Mouse (Mus musculus) v-Abl transformed pro-B cells (cell line): ENCODE measurements around the gene Isoc2a.
"Not testable (repeated sequence)": the region's sequence is repeated elsewhere in the genome, so short reads cannot be mapped to it uniquely, and the experiment has no call there.

Experiments used
- in situ Hi-C, 2 experiments: fragments of 400-800 bp; cut with MboI; formaldehyde crosslinking; loops; one replicate each; pipeline ENCODE4 v1.15.1; 2025; ENCODE audit not compliant: unreplicated experiment in 2 of 2

The Isoc2a gene

DNA sequence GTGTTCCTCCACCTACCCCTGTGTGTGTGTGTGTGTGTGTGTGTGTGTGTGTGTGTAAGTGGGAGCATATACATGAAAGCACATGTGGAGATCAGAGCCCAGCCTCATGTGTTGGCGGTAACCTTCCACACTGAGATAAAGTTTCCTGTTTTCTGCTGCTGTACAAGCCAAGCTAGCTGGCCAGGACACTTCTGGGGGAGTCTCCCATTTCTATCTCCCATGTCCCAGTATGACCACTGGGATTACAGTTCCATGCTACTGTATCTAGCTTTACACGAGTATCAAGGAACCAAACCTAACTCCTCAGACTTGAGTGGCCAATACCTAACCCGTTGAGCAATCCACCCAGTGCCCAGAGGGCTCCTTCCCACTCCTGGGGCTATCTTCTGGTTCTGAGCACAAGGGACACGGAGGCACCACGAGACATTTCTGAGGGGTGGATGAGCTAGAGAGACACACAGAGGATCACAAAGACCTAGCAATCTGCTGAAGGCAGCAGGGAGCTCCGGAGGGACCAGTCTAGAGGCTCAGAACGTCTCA, 13.3 kb upstream of the Isoc2a start:
- in situ Hi-C loops = loop anchor here in 1 of 2 experiments (5.0 to 10.0 kb wide), 2 partner anchors 79 to 309 kb away; no protein-coding TSS in a partner anchor

DNA sequence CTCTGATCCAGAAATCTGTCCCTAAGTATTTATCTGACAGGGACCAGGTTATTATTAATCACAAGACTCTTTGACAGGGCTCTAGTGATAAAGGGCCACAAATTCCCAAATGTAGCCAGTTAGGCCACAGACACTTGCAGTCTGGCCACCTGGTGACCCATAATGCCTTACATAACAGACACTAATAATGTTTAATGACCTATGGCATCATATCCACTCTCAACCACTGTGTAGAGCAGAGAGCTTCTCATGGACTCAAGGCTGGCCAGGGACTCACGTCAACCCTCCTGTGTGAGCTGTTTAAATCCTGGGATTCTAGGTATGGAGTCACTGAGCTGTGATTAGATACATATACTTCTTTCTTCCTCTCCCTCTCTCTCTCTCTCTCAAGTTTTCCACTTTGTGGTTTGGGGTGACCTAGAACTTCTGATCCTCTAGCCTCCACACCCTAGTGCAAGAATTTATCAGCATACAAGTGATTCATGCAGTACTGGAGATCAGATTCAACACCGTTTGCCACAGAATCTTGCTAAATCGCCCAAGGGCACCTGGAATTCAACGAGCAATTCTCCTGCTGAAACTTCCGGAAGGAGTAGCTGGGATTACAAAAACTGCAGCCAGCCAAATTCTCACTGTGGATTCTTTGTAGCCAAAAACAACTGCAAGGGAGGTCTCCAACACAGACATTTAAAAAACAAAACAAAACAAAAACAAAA, 12.7 kb upstream of the Isoc2a start:
- in situ Hi-C loops = loop anchor here in 1 of 2 experiments (5.0 to 10.0 kb wide), 2 partner anchors 78 to 309 kb away; no protein-coding TSS in a partner anchor

DNA sequence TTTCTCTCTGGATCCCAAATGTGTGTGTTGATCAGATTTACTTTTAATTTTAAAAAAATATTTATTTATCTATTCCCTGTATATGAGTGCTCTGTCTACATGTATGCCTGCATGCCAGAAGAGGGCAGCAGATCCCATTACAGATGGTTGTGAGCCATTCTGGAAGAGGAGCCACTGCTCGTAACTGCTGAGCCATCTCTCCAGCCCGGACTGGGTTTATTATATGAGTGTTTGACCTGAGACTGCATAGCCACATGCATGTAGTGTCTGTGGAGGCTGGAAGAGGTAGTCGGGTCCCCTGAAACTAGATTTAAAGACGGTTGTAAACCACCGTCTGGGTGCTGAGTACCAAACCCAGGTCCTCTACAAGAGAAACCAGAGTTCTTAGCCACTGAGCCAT, 11.9 kb upstream of the Isoc2a start:
- in situ Hi-C loops = loop anchor here (5.0 to 10.0 kb wide), 2 partner anchors 53 to 310 kb away; partner anchors contain the start of gene Ube2s (in 1 of the 2)

DNA sequence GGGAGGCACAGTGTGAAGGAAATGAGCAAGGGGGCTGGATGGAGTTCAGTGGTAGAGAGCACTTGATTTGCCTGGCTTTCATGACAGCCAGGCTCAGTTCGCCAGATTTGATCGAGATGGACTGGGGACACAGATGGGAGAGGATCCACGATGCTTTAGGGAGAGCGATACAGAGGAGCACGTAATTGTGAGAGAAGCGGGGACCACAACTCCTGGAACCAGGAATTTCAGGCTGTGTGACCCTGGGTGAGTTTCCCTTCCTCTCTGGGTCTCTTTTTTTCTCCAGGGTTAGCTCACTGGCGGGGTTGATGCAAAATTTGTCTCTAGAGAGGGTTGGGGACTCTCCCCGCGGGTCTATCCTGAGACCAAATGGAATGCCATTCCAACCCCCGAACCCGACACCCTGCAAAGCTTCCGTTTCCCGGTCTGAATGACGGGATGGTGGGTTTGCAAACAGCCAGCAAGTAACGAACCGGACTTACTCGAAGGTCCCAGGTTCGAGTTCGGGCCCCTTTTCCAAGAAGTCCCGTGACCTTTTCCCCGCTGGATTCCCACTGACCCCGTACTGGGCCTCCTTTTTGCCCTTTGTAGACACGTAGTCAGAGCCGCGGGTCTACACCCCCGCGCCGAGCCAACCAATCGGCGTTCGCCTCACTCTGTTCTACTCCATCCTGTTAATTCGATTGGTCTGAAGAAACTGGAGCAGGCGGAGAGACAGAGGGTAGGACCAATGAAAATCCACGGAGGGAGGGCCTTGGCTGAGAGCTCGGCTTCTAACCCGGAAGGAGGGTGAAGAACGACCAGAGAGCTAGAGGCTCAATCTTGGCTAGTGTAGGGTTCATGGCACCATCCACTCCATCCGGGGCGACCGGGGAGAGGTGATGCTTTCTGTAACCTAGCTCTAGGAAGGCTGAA, 11.1 kb upstream of the Isoc2a start:
- in situ Hi-C loops = loop anchor here (5.0 to 10.0 kb wide), 2 partner anchors 54 to 311 kb away; partner anchors contain the start of gene Ube2s (in 1 of the 2)

DNA sequence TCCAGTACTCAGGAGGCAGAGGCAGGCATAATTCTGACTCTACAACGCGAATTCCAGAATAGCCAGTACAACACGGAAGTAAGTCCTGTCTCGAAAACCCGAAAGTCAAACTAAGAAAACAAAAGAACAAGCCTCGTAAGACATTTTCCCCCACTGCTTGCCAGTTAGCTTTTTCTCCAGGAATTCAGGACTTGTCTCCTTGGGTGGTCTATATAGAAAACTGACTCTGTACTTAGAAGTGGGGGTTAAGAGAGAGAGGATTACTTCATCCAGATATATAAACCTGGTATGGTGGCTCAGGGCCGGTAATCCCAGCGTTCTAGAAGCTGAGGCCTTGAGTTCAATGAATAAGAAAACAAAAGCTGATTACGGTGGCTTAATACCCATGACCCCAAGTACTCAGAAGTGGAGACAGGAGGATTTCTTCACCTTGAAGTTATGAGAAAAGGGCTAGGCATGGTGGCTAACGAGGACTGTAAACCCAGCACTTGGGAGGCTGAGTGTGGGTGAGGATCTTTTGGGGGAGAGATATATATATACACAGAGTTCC, 10.2 kb upstream of the Isoc2a start:
- in situ Hi-C loops = loop anchor here (5.0 to 10.0 kb wide), 2 partner anchors 54 to 312 kb away; partner anchors contain the start of gene Ube2s (in 1 of the 2)

DNA sequence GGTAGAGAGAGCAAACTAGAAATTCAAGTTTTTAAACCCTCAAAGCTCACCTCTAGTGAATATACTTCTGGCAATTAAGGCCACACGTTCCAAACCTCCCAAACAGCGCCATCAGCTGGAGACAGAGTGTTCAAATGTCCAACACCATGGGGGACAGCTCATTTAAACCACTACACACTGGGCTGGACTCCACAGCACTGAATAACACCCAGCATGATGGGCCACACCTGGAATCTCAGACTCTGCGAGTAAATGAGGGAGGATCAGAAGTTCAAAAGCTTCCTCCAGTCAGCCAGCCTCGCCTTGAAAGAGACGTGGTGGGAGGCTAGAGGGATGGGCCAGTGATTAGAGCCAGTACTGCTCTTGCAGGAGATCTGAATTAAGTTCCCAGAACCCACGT, 6.8 kb upstream of the Isoc2a start, which contains the start of gene Isoc2b:
Gene Isoc2b (minus strand): TSS at position 126 of the 400 bp plus-strand sequence.
- in situ Hi-C loops = no loop called here

DNA sequence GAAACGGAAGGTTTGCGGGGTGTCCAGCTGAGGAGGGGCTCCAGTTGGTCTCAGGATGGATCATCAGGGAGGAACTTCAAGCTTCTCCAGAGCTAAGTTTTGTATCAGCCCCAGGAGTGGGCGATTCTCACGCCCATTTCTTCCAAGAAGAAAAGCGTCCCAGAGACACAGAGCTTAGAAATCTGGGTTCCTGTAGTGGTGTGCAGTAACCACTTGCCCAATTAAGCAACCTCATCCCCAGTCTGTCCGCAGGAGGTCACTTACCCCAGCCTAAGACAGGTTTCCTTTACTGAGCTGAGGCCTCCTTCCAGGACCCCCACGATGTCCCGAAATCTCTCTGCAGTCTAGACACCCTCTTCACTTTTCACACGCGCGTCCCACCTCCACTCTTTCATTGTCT, 273 bp downstream of the Isoc2a start:
- in situ Hi-C loops = no loop called here

DNA sequence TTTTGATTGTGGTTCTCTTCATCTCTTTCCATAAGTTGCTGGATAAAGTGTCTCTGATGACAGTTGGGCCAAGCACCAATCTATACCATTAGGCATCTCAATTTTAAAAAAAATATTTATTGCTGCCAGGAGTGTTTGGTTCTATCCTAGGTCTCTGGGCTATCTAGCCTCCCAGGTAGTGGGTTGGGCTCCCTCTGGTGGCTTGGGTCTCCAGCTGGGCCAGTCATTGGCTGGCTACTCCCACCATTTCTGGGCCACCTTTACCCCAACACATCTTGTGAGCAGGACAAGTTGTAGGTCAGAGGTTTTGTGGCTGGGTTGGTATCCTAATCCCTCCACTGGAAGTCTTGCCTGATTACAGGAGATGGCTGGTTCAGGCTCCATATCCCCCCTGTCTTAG, 1.2 kb downstream of the Isoc2a start:
- in situ Hi-C loops = no loop called here

DNA sequence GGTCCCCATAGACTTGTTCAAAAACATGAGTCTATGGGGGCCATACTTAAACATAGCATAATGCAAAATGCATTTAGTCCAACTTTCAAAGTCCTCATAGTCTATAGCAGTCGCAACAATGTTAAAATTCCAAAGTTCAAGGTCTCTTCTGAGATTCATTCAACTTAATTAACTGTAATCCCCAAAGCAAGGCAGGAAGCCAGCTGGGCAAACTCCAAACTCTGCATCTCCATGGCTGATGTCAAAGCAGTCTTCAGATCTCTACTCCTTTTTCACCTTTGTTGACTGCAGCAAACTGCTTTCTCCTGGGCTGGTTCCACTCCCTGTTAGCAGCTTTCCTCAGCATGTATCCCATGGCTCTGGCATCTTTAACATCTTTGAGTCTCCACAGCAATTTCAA, 2.1 kb downstream of the Isoc2a start:
- in situ Hi-C loops = not testable (repeated sequence)

DNA sequence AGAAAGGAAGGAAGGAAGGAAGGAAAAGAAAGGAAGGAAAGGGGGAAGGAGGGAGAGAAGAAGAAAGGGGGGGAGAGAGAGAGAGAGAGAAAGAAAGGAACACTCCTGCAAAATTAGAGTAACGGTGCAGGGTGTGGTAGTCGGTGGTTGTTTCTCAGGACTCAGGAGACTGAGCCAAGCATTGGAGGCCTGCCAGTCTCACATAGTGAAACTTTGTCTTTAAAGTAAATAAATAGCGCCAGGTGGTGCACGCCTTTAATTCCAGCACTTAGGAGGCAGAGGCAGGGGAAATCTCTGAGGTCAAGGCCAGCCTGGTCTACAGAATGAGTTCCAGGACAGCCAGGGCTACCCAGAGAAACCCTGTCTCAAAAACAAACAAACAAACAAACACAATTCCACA, 9.7 kb downstream of the Isoc2a start:
- in situ Hi-C loops = no loop called here

DNA sequence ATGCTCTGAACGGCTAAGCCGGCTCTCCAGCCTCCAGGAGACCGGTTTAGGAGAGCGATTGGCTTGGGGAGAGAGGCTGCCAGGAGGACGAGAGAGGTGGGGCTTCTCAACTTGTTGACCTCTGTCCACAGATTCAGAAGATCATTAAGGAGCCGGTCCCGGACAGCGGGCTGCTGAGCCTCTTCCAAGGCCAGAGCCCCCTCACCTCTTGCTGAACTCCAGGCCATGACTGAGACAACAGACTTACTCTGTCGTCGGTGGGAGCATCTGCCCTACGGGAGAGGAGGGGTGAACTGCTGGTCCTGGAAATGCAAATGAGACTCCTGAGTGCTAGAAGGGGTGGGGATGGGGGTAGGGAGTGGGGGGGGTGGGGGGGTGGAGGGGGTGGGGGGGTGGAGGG, 18.2 kb downstream of the Isoc2a start:
- in situ Hi-C loops = no loop called here

DNA sequence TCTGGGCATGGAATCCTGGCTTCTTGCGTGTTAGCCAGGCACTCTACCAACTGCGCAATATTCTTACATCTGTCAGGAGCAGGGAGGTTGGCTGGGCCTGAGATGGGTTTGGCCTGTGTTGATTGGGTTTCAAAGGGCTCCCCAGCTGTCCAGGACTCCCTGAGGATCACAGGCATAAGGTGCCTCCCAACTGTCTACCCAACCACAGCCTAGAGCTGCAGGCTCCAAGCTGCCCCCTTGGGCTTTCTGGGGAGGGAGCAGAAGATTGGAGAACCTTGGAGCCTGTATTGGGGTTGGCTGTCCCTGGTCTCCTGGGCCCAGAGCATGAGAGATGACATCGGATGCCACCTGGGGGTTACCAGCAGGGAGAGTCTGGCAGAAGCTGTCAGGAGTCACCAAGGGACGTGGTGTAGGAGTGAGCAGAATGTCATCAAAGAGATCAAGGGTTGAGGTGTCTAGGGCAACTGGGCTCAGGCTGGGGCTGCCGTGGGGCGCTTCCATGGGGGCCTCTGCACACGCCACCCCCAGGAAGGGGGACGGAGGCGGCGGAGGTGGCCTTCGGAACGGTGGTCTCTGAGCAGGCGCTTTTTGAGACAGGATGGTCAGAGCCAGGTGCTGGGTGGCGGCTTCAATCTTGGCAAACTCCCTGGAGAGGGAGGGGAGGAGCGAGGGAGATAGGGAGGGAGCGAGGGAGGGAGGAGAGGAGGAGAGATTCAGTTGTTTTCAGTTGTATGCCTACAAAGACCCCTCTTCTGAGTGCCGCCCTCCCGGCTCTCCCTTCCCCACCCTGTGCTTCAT, 22.1 kb downstream of the Isoc2a start:
- in situ Hi-C loops = no loop called here

DNA sequence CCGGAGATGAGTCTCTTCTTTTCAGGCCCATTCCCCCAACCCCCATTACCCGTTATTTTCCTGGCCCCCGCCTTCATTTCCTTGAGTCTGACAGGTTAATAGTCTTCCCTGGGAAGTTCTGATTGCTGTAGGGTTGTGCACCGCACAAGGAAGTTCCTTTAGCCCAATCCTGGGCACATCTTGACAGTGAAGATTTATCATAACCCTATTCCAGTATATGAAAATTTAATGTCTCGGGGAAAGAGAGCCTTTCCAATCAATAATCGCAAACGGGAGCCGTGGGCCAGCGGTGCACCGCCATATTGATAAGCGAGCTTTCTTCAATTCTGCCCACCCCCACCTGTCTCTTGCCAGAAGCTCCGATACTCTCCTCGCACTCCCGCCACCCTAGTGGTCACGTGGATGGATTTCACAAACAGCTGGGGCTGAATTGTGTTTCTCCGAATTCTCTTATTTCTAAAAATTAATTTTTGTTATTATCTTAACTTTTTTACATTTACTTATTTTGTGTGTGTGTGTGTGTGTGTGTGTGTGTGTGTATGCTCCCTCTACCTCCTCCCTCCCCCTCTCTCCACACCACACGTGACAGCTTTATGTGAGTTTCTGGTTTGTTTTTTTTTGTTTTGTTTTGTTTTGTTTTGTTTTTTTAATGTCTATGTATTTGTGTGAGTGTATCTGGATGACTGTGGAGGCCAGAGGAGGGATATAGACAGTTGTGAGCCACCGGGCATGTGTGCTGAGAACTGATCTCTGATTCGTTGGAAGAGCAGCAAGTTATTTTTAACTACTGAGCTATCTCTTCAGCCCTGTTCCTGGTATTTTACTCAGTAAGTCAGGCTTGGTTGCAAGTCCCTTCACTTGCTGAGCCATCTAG, 22.9 kb downstream of the Isoc2a start:
- in situ Hi-C loops = no loop called here

DNA sequence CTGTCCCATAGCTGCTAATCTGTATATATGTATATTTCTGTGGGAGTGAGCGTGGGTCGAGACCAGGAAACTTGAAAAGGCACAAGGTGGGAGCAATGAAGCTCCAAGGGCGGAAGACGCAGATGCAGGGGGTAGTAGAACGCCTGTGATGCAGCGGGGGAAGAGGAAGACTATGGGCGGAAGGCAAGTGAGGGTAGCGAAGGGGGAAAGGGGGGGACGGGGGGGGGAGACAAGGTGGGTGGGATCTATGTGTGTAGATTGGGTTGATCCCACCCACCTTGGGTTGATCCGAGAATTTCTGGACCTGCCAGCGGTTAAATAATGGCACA, 23.5 kb downstream of the Isoc2a start:
- in situ Hi-C loops = no loop called here

DNA sequence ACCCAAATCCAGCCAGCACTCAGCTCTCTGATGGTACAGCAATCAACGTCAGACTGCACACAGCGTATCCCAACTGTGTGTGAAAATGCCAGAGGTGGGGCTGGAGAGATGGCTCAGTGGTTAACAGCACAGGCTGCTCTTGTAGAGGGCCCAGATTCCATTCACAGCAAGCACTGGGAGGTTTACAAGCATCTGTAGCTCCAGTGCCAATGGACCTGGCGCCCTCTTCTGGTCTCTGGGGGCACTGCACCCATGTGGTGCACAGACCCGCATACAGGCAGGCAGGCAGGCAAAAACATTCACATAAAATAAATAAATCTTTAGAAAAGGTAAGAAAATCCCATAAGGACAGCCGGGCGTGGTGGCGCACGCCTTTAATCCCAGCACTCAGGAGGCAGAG, 24.2 kb downstream of the Isoc2a start:
- in situ Hi-C loops = no loop called here

DNA sequence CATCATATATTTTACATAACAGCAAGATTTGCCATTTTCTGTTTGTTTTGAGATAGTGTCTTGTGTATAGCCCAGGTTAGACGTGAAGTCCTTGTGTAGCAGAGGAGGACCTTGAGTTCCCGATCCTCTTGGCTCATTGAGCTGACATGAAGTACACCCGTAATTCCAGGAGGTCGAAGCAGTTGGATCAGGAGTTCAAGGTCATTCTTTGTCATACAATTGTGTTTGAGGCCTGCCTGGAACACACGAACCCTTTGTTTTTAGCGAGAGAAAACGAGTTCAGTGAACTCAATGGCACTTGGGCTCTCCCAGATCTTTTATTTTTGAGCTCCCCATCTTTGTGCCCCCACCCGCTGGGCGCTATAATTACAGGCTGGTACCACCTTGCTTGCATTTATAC, 25.5 kb downstream of the Isoc2a start:
- in situ Hi-C loops = no loop called here

DNA sequence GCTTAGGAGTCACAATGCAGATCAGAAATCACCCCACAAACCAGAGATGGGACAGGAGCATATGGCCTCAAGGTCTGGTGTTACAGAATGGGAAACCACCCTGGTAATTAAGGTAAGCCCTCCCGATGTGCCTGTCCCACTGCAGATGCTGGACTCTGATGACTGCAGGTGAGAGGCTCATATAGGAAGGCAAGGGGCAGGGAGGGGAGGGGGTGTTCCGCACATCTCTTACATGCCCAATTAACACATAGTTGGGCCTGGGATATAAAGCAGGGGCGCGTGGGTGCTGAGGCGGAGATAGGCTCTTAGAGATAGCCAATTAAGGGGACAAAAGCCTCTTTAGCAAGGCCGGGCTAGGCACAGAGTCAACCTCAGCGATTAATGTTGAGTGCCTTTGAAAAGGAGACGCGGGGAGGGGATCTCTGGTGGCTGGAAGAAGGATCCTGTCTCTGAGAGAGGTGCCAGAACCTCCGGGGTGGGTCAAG, 29.6 kb downstream of the Isoc2a start, which contains the start of gene Gm36210:
Gene Gm36210 (minus strand): TSS at position 51 of the 485 bp plus-strand sequence.
- in situ Hi-C loops = loop anchor here in 1 of 2 experiments (5.0 kb wide), 1 partner anchor 36 kb away; no protein-coding TSS in a partner anchor

DNA sequence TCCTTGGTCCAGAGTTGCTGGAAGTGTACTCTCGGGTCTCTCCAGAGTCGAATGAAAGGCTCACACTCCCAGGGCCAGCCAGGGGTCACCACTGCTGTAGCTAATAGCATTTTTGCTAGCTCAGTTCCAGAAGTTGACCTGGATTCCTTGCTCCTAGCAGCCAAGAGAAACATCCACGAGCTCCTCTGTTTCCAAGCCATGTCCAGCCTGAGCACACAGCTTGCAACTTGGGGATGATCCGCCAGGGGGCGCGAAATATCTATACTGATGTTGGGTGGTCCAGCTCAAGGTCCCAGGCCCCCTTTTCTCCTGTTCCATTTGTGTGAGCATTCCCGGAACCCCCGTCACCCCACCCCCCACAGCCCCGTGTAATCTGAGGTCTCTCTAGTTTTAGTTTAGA, 34.6 kb downstream of the Isoc2a start:
- in situ Hi-C loops = loop anchor here in 1 of 2 experiments (10.0 kb wide), 1 partner anchor 97 kb away; the partner anchor contains the start of gene Ube2s

DNA sequence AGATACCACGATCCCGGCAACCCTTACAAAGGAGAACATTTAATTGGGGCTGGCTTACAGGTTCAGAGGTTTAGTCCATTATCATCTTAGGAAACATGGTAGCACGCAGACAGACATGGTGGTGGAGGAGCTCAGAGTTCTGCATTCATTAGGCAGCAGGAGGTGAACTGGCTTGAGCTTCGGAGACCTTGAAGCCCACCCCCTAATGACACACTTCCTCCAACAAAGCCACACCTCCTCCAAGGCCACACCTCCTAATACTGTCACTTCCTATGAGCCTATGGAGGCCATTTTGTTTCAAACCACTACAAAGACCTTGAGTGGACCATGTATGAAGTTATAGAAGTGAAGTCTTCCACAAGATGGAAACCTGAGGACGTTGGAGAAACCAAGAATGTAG, 35.3 kb downstream of the Isoc2a start:
- in situ Hi-C loops = loop anchor here in 1 of 2 experiments (10.0 kb wide), 1 partner anchor 97 kb away; the partner anchor contains the start of gene Ube2s
